Mouse (Mus musculus) urinary bladder, adult 18-20 months (tissue): ENCODE results near the gene Sgf29.
"Not testable (repeated sequence)": the region's sequence is repeated elsewhere in the genome, so short reads cannot be mapped to it uniquely, and the experiment has no call there.

Source experiments
- DNase-seq, 2 experiments: peaks; one replicate each; pipeline ENCODE4 v3.0.0; 2022; ENCODE audit warnings: low spot score in 2 of 2, mixed read lengths in 2 of 2

The Sgf29 gene

DNA sequence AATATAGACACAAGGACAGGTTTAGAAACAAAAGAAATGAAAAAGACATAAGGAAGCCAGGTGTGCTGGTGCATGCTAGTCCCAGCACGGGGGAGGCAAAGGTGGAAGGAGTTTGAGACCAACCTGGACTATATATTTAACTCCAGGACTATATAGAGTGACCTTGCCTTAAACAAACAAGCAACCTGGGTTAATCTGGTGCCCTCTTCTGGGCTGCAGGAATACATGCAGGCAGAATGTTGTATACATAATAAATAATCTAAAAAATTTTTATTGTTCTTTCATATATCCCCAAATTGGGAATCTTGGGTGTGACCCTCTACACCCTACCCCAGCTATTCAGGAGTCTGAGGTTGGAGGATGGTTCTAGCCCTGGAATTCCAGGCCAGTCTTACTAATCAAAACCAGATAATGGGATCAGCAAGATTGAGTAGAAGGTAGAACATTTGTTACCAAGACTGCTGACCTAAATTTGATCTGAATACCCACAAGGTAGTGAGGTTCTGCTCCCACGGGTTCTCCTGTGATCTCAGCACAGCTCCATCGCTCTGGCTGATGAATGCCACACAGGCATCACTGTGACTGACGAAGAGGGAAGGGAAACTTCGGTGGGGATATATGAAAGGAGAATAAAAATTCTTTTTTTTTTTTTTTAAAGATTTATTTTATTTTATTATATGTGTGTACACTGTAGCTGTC lies 6.4 kb upstream of the Sgf29 start:
- DNase-seq = no peak

GRCm38 (mm10) chr7:126643244-126643617 lies 5.9 kb upstream of the Sgf29 start:
- DNase-seq = not testable (repeated sequence)

DNA sequence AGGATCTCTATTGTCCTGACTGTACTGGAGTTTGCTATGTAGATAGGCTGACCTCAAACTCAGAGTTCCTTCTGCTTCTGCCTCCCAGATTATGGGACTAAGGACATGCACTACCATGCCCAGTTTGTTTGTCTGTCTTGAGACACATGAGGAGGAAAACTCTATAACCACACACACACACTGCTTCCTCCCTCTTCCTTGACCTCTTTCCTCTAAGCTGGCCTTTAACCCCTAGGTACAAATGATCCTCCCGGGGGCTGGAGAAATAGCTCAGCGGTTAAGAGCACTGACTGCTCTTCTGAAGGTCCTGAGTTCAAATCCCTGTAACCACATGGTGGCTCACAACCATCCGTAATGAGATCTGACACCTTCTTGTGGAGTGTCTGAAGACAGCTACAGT lies 4.8 kb upstream of the Sgf29 start:
- DNase-seq = no peak

DNA sequence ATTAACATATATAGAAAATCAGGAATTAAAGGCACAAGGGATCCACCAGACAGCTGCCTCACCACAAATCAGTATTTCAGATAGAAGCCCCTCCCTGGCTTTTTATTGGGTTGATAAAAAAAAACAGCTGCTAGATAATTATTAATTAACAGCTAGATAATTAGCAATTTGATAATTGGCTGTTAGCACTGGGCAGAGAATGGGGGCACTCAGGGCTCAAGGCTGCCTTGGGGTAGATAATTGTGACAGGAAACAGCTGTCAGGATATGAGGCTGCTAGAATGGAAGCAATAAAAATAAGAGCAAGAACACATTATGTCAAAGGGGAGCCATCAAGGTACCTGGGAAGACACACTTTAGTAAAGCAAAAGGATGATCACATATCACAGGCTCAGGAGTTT lies 4.2 kb upstream of the Sgf29 start:
- no peak for DNase-seq

DNA sequence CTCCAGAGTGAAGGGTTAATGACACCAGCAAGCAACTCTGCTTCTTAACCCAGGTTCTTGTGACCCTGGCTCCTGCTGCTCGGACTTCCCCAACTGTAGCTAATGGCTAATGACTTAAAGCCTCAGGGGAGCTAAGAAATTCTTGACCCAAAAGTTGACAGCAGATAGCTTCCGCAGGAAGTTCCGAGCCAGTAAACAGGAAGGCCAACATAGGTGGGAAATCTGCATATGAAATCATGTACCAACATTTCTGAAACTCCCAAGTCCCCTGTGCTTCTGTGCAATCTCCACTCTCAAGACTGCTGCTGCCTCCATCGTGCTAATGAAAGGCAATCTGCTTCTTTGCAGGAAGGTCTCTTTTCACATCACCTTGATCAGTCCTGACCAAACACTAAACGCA lies 3.4 kb upstream of the Sgf29 start:
- DNase-seq = no peak

GRCm38 (mm10) chr7:126648486-126648885 lies 623 bp upstream of the Sgf29 start:
- no peak for DNase-seq

DNA sequence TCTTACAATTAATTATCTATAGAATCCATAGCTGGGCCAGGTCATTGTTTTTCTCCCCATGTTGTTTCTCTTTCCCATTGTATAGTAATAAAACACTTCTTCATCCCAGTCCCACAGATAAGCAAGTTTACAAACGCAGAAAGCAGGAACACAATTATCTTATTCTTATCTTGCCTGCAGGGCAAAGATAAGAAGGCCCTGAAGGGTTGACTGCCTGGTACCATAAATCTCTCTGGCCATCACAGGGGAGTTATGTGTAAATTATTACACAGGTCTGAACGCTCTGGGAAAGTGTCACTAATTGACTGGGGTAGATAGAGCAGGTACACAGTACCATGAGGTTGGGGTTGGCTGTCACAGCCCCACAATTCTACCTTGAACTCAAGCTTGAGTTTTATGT lies 1.7 kb downstream of the Sgf29 start:
- DNase-seq = no peak

DNA sequence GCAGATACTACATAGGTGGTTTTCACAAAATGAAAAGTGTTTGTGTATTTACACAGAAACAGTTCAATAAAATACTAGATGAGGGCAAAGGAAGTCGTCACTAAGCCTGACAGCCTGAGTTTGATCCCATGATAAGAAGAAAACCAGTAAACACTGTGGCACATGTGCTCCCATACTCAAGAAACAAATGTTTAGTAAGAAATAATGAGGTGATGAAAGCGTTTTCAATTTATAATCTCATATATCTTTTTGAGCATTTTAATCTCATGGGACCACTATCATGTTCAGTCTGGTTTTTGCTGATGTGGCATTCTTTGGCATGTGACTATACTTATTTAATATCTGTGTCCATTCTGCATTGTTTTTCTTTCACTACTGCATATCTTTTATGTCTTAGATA lies 4.9 kb downstream of the Sgf29 start:
- no peak for DNase-seq

DNA sequence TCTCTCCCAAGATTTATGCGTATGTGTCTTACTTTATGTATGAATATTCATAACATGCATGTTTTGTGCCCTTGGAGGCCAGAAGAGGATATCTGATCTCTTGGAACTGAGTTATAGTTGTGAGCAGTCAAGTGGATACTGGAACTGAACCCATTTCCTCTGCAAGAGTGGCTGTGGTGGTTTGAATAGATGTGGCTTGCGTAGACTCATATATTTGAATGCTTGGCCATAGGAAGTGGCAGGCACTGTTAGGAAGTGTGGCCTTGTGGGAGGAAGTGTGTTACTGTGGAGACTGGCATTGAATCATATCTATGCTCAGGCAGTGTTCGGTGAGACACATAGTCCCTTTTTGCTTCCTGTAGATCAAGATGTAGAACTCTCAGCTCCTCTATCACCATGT lies 6.6 kb downstream of the Sgf29 start:
- DNase-seq = no peak

DNA sequence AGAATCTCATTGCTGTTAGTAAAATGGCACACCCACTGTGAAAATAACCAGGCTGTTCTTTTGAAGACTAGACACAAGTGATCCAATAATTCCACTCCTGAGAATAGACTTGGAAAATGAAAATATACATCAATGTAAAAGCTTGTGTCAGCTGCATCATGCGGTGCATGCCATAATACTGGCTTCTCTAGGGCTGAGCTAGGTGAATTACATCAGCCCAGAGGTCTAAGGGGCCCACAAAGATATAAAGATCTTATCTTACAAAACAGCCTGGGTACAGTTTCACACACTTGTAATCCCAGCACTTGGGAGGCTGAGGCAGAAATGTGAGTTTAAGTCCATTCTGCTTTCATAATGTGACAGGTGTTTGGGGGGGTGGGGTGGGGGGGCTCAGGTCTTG lies 8.4 kb downstream of the Sgf29 start:
- DNase-seq = no peak

GRCm38 (mm10) chr7:126659771-126660170 lies 10.7 kb downstream of the Sgf29 start:
- DNase-seq = no peak

DNA sequence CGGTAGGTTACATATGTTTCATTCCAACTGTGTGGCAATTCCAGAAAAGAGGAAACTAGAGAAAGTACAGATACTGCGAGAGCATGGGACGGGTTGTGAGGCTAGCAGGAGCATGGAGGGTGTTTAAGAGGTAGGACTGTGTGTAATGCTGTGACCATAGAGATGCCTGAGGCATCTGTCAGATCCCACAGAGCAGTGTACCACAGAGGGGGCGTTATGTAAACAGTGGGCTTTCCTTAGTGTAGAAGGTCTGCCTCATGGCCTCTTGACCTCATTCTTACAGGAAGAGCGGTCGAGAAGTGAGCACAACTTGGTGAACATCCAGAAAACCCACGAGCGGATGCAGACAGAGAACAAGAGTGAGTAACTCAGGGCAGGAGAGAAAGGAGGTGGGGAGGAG lies 14.5 kb downstream of the Sgf29 start:
- no peak for DNase-seq

DNA sequence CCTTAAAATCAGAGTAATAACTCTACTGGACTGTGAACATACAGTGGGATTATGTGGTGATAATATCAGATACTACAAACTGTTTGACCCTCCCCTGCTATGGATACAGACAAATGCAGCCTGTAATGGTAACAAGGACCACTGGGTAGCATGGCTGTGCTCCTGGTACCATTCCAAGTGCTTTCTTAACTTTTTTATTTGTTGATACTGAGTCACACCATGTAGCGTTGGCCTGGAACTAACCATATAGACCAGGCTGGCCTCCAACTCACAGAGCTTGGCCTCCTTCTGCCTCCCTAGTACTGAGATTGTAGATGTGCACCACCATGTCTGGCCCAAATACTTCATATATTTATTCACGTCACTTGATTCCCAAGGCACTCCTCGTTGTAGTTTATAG lies 16.2 kb downstream of the Sgf29 start:
- no peak for DNase-seq

GRCm38 (mm10) chr7:126667495-126668090 lies 18.5 kb downstream of the Sgf29 start:
- DNase-seq = no peak

DNA sequence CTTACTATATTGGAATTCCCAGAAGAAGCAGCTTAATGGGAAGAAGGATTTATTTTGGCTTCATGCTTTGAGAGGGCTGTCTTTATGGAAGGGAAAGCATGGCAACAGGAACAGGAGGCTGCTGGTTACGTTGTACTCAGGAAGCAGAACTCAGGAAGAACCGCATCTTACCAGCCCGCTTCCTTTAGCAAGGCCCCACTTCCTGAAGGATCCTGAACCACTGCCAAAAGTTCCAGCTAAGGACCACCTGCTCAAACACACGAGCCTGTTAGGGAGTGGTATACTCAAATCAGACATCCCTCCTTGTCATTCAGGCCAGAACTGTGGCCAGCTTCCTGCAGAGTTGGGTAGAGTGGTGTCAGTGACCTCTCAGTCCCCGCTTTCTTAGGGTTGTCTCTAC lies 19.3 kb downstream of the Sgf29 start:
- no peak for DNase-seq

GRCm38 (mm10) chr7:126670152-126670551 lies 21.0 kb downstream of the Sgf29 start:
- no peak for DNase-seq

GRCm38 (mm10) chr7:126672111-126672510 lies 23.0 kb downstream of the Sgf29 start:
- DNase-seq = no peak

DNA sequence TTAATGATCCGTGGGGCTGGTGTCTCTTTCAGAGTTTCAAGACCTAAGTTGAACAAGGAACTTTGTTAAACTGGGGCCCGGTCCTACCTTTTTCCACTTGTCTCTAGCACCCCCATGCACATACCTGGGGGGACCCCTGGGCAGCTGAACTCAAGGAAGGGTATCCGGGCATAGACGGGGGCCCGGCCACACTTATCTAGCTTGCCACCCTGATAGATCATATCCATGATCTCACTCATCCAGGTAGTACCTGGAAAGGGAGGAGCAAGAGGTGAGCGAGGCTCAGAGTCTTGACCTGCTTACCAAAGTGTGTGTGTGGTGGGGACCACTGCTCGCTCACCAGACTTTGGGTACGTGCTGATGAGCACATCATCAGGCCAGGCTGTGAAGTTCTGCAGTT lies 26.0 kb downstream of the Sgf29 start:
- no peak for DNase-seq

- peak in 1 of 2 experiments; percentile 39 for DNase-seq
These were observed 27.1 kb downstream of the Sgf29 start, which contains the start of gene Sult1a1 for GRCm38 (mm10) chr7:126676207-126676606. Gene Sult1a1, minus strand, starts transcription at chr7:126676432.

- no peak for DNase-seq
These were observed 27.6 kb downstream of the Sgf29 start for GRCm38 (mm10) chr7:126676631-126677220.

GRCm38 (mm10) chr7:126678545-126679341 lies 29.6 kb downstream of the Sgf29 start:
- DNase-seq = no peak

- DNase-seq = no peak
These were observed 30.6 kb downstream of the Sgf29 start for GRCm38 (mm10) chr7:126679683-126680082.

DNA sequence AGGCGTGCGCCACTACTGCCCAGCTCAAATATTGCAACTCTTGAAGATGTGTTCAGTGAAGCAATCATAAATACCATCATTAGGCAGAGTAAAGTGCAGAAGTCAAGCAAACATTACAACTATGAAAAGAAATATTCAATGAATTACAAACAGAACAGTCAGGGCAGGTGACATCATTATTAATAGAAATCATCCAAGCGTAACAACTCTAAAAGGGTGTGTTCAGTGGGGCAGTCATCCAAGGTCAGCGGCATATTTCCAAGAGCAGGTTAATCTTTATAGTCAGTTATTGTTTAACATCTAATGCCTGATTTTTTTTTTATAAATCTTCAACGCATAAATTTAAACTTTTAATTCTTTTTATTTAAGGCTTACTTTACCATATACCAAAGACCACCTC lies 32.1 kb downstream of the Sgf29 start:
- DNase-seq = no peak
